8 mouse cellular contexts compared by ENCODE assay signal in genomic region chr11:100387589-100388375, GRCm38 (mm10). TPM values are rescaled to one million over a fixed set of nuclear protein-coding genes. Genes with fewer than 3 reads are reported as not detected.
DNase-seq lines count a peak whose midpoint lies in the region; ATAC-seq and TF ChIP-seq lines count a peak whose summit lies in the region.

No protein-coding gene starts in this region.

- H3K9ac ChIP-seq in heart, embryonic 15.5 days, result peak overlapping the region; percentile 31; the same call in 1 of the 2 replicates
- no peak overlapping the region for H3K9ac ChIP-seq in limb, embryonic 11.5 days (ENCODE audit: low read length)

- WGBS in heart, embryonic 15.5 days, result 23% methylated on average over 14 of the region's 14 CpGs
- 43% methylated on average over 14 of the region's 14 CpGs for WGBS in limb, embryonic 11.5 days
- 17% methylated on average over 14 of the region's 14 CpGs for WGBS in small intestine, adult 2 months

- peak; percentile 69 for ATAC-seq in heart, embryonic 15.5 days (replicated peaks; ENCODE audit: insufficient number of reproducible peaks, insufficient read depth, low FRiP score, low read depth)
- ATAC-seq in limb, embryonic 11.5 days (ENCODE audit: insufficient number of reproducible peaks, low FRiP score, low TSS enrichment, low read depth), result no peak

- no peak for DNase-seq in layer of hippocampus, adult 2 months (ENCODE audit: low spot score in 2 of 2)
- no peak for DNase-seq in layer of hippocampus, postnatal 36 days
- DNase-seq in embryo, embryonic 11 days, result peak; percentile 54
- peak; percentile 51 for DNase-seq in limb, embryonic 11.5 days (ENCODE audit: low spot score)
- no peak for DNase-seq in thymus, postnatal 0 days (ENCODE audit: low spot score)
- no peak for DNase-seq in cerebellum, postnatal 25 days

- no peak overlapping the region for H3K4me3 ChIP-seq in layer of hippocampus, adult 2 months
- peak overlapping the region; percentile 5; the same call in 1 of the 2 replicates for H3K4me3 ChIP-seq in heart, embryonic 15.5 days
- no peak overlapping the region for H3K4me3 ChIP-seq in limb, embryonic 11.5 days (ENCODE audit: low read depth, low read length)
- H3K4me3 ChIP-seq in small intestine, adult 2 months (ENCODE audit: low read depth, low read length), result no peak overlapping the region

- TF ChIP-seq CTCF in layer of hippocampus, adult 2 months (conservative IDR thresholded peaks at IDR 0.05), result no peak
- TF ChIP-seq CTCF in small intestine, adult 2 months (IDR thresholded peaks at IDR 0.05; ENCODE audit: extremely low read depth, insufficient read length, insufficient replicate concordance, low read depth, low read length), result no peak

- H3K9me3 ChIP-seq in heart, embryonic 15.5 days (replicated peaks), result no peaks in the 10 kb centered on the region
- no peaks in the 10 kb centered on the region for H3K9me3 ChIP-seq in limb, embryonic 11.5 days (ENCODE audit: control insufficient read depth, low read length)

- H3K27ac ChIP-seq in layer of hippocampus, adult 2 months, result peak overlapping the region; percentile 55; the same call in 1 of the 2 replicates
- peak overlapping the region; percentile 88 for H3K27ac ChIP-seq in heart, embryonic 15.5 days
- H3K27ac ChIP-seq in limb, embryonic 11.5 days (replicated peaks; ENCODE audit: low read depth, low read length), result peak overlapping the region; percentile 70; the same call in 1 of the 2 replicates
- peak overlapping the region; percentile 7 for H3K27ac ChIP-seq in small intestine, adult 2 months (ENCODE audit: insufficient read depth, low read depth, low read length)

- no peaks in the 10 kb centered on the region for H3K27me3 ChIP-seq in heart, embryonic 15.5 days
- no peaks in the 10 kb centered on the region for H3K27me3 ChIP-seq in limb, embryonic 11.5 days (ENCODE audit: control insufficient read depth, insufficient read depth, low read length)
- H3K27me3 ChIP-seq in small intestine, adult 2 months (ENCODE audit: control insufficient read depth, insufficient read depth, low read length), result no peaks in the 10 kb centered on the region

- peaks cover 35% of the 10 kb centered on the region for H3K36me3 ChIP-seq in heart, embryonic 15.5 days
- H3K36me3 ChIP-seq in limb, embryonic 11.5 days (ENCODE audit: control insufficient read depth, insufficient read depth, low read length), result no peaks in the 10 kb centered on the region; the same call in 1 of the 2 replicates
- H3K36me3 ChIP-seq in small intestine, adult 2 months (ENCODE audit: control insufficient read depth, insufficient read depth, low read length), result peaks cover 39% of the 10 kb centered on the region

- H3K4me1 ChIP-seq in heart, embryonic 15.5 days (replicated peaks), result peaks cover 67% of the 10 kb centered on the region
- H3K4me1 ChIP-seq in limb, embryonic 11.5 days (ENCODE audit: control insufficient read depth, insufficient read depth, low read length), result peaks cover 12% of the 10 kb centered on the region
- peaks cover 45% of the 10 kb centered on the region for H3K4me1 ChIP-seq in small intestine, adult 2 months (ENCODE audit: control insufficient read depth, insufficient read depth, insufficient read length, low read length)

- H3K4me2 ChIP-seq in heart, embryonic 15.5 days, result peak overlapping the region; percentile 52
- peak overlapping the region; percentile 18 for H3K4me2 ChIP-seq in limb, embryonic 11.5 days (ENCODE audit: low read depth, severe bottlenecking)

- TF ChIP-seq POLR2A in small intestine, adult 2 months (IDR thresholded peaks at IDR 0.05; ENCODE audit: low read depth, low read length), result peak; percentile 19; the same call in 1 of the 2 replicates

RNA-seq across cellular contexts. Expression of gene Jup, which starts 9.8 kb away (rescaled TPM):
- 10 to 100 TPM; 34.1 to 35.6 TPM for total RNA-seq in layer of hippocampus, adult 2 months (2021)
- 10 to 100 TPM; 36.5 to 39.8 TPM for total RNA-seq in layer of hippocampus, postnatal 36 days (2021)
- 117 and 140 TPM in 2 replicates for polyA plus RNA-seq in heart, embryonic 15.5 days (2015; fragmentation: Nextera tagmentation; extraction: Ambion mirVana)
- polyA plus RNA-seq in limb, embryonic 11.5 days (2014; fragmentation: Nextera tagmentation; extraction: Ambion mirVana), result 29.8 and 32.3 TPM in 2 replicates
- polyA plus RNA-seq in small intestine, adult 2 months (2012; rRNA removed), result 253 and 689 TPM in 2 replicates
- 94.2 and 95.3 TPM in 2 replicates for polyA plus RNA-seq in thymus, postnatal 0 days (2015; fragmentation: Nextera tagmentation; extraction: Ambion mirVana)

RNA-seq across cellular contexts. Expression of gene P3h4, which starts 26.9 kb away (rescaled TPM):
- total RNA-seq in layer of hippocampus, adult 2 months (2021), result 1 to 10 TPM; 9.4 to 9.5 TPM
- 1 to 10 TPM; 8.7 to 9.4 TPM for total RNA-seq in layer of hippocampus, postnatal 36 days (2021)
- polyA plus RNA-seq in heart, embryonic 15.5 days (2015; fragmentation: Nextera tagmentation; extraction: Ambion mirVana), result 48.3 and 63.1 TPM in 2 replicates
- polyA plus RNA-seq in limb, embryonic 11.5 days (2014; fragmentation: Nextera tagmentation; extraction: Ambion mirVana), result 36.7 and 40.2 TPM in 2 replicates
- 11.4 and 12.8 TPM in 2 replicates for polyA plus RNA-seq in small intestine, adult 2 months (2012; rRNA removed)
- 14.8 and 15.3 TPM in 2 replicates for polyA plus RNA-seq in thymus, postnatal 0 days (2015; fragmentation: Nextera tagmentation; extraction: Ambion mirVana)

RNA-seq across cellular contexts. Expression of gene Fkbp10, which starts 27.7 kb away (rescaled TPM):
- 1 to 10 TPM; 4.4 to 5.8 TPM for total RNA-seq in layer of hippocampus, adult 2 months (2021)
- total RNA-seq in layer of hippocampus, postnatal 36 days (2021), result 1 to 10 TPM; 4.4 to 5.0 TPM
- polyA plus RNA-seq in heart, embryonic 15.5 days (2015; fragmentation: Nextera tagmentation; extraction: Ambion mirVana), result 86.3 and 119 TPM in 2 replicates
- polyA plus RNA-seq in limb, embryonic 11.5 days (2014; fragmentation: Nextera tagmentation; extraction: Ambion mirVana), result 81.3 and 85.4 TPM in 2 replicates
- polyA plus RNA-seq in small intestine, adult 2 months (2012; rRNA removed), result 7.2 and 10.0 TPM in 2 replicates
- 12.2 and 16.4 TPM in 2 replicates for polyA plus RNA-seq in thymus, postnatal 0 days (2015; fragmentation: Nextera tagmentation; extraction: Ambion mirVana)

RNA-seq across cellular contexts. Expression of gene Hap1, which starts 31.9 kb away (rescaled TPM):
- total RNA-seq in layer of hippocampus, adult 2 months (2021), result 100 to 1,000 TPM; 169 to 174 TPM
- 100 to 1,000 TPM; 148 to 154 TPM for total RNA-seq in layer of hippocampus, postnatal 36 days (2021)
- polyA plus RNA-seq in heart, embryonic 15.5 days (2015; fragmentation: Nextera tagmentation; extraction: Ambion mirVana), result 5.3 and 7.7 TPM in 2 replicates
- 0.38 and 0.39 TPM in 2 replicates for polyA plus RNA-seq in limb, embryonic 11.5 days (2014; fragmentation: Nextera tagmentation; extraction: Ambion mirVana)
- polyA plus RNA-seq in small intestine, adult 2 months (2012; rRNA removed), result 2.7 and 4.6 TPM in 2 replicates
- polyA plus RNA-seq in thymus, postnatal 0 days (2015; fragmentation: Nextera tagmentation; extraction: Ambion mirVana), result 1.7 and 2.0 TPM in 2 replicates

RNA-seq across cellular contexts. Expression of gene Gast, which starts 53.6 kb away (rescaled TPM):
- total RNA-seq in layer of hippocampus, adult 2 months (2021), result not detected
- total RNA-seq in layer of hippocampus, postnatal 36 days (2021), result not detected
- not detected in 2 replicates for polyA plus RNA-seq in heart, embryonic 15.5 days (2015; fragmentation: Nextera tagmentation; extraction: Ambion mirVana)
- polyA plus RNA-seq in limb, embryonic 11.5 days (2014; fragmentation: Nextera tagmentation; extraction: Ambion mirVana), result not detected in 2 replicates
- 0.38 and 336 TPM in 2 replicates for polyA plus RNA-seq in small intestine, adult 2 months (2012; rRNA removed)
- 1.9 and 2.1 TPM in 2 replicates for polyA plus RNA-seq in thymus, postnatal 0 days (2015; fragmentation: Nextera tagmentation; extraction: Ambion mirVana)

Comparison
In these comparisons a context has a peak if more than half of its experiments do, and no peak if none do; other contexts are left out.
1. DNase-seq: peak in embryo, embryonic 11 days (single experiment) and limb, embryonic 11.5 days (single experiment); none in layer of hippocampus, adult 2 months (0 of 2), layer of hippocampus, postnatal 36 days (0 of 2), thymus, postnatal 0 days (single experiment) and cerebellum, postnatal 25 days (0 of 2).
2. H3K27ac ChIP-seq: peak in every context shown above with its lines; median percentile 88 in heart, embryonic 15.5 days; 70 in limb, embryonic 11.5 days; 55 in layer of hippocampus, adult 2 months; 7 in small intestine, adult 2 months.